Mouse (Mus musculus): ENCODE measurements around the gene Ahsa1.
"Not testable (repeated sequence)": the region's sequence is repeated elsewhere in the genome, so short reads cannot be mapped to it uniquely, and the experiment has no call there.

Gene Ahsa1

DNA sequence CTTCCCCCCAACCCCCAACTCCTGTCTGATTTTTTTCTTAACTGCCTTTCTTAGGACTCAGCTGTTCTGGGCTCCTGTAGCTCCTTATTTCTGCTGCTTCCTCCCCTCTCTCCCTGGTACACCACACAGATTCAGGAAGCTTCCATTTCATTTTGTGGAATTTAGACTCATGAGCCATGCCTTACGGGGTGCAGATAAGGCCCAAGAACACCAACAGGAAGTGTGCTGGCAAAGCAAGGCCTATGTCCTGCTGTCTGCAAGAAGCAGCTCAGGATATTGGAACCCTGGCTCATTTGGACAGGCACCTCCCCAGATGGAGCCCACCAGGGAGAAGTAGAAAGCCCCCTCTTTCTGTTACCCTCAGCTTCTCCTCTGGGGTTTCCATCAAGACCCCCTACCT lies 15.5 kb downstream of the Ahsa1 start:
- in situ Hi-C loops (cut with MboI) = no loop called here

DNA sequence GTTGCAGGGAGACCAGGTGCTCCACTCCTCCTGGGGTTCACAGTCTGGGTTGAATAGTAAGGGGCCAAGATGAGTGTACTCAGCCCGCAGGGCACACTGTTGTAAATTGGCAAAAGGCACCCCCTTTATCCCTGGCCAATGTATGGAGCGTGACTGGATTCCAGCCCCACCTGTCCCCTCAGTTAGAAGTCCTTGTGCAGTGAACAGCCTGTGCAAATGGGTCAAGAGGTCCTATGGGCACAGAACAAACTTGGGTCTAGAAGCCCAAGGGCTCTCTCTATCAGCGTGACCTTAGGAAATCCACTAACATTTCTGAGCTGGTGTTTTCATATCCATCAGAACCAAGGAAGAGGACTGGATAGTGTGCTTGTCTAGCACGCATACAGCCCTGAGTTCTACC lies 16.5 kb downstream of the Ahsa1 start:
- in situ Hi-C loops (cut with MboI) = no loop called here

DNA sequence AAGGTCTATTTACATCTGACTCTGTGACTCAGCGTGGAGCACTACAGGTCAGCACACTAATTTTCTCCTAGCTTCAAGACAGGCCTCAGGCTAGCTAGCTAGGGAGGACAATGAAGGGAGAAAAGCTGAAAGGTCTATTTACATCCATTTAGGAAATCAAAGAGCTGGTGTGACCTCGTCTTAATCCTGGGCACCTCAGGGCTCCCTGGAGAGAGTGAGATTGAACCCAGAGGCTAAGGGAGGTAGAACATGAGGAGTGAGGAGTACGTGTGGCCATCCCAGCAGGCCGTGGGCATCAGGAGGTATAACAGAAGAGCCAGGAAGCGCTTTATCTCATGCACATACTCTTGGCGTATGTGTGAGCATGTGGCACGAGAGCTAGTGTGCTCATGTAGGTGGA lies 17.4 kb downstream of the Ahsa1 start:
- in situ Hi-C loops (cut with MboI) = no loop called here

DNA sequence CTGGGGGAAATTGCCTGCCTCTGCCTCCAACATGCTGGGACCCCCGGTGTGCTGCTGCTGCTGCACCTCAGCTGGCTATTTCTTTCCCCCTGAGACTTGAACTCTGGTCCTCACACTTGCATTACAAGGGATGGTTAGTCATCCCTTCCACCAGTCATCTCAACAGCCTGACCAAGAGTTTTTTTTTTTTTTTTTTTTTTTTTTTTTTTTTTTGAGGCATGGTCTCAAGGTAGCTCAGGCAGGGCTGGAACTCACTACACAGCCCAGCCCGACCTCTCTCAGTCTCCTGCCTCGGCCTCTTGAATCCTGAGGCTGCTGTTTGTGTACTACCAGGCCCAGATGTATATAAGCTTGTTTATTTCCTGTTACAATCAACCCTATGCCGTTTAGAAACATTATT lies 18.0 kb downstream of the Ahsa1 start:
- in situ Hi-C loops (cut with MboI) = no loop called here

DNA sequence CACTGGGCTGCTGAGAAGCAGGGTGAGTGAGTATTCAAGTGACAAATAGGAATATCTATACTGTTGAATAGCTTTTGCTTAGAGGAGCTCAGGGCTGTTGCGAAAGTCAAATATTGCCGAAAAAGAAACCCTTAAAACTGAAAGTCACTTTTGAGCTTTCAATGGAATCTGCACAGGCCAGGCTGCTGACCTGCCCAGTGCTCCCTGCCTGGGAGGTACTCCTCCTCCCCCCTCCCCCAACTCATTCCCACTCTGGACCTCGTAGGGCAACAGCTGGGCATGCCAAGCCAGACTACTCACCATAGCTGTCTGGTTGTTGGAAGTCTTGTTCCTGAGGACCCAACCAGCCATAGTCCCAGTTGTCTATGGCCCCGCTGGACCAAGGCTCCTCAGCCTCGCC lies 18.4 kb downstream of the Ahsa1 start:
- in situ Hi-C loops (cut with MboI) = no loop called here

DNA sequence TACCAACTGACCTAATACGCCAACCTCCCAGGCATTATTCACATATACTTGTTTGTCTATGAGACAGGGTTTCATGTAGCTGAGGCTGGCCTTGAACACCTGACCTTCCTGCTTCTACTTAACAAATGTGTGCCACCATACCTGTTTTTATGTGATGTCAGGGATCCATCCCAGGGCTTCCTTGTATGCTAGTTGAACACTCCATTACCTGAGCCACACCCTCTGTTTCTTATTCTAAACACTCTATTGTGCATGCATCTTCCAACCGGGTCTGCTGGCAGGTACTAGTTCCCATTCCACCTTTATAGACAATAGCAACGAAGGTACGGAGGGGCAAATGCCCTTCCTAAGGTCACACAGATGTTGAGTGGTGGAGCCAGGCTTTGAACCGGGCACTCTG lies 22.8 kb downstream of the Ahsa1 start:
- in situ Hi-C loops (cut with MboI) = no loop called here

DNA sequence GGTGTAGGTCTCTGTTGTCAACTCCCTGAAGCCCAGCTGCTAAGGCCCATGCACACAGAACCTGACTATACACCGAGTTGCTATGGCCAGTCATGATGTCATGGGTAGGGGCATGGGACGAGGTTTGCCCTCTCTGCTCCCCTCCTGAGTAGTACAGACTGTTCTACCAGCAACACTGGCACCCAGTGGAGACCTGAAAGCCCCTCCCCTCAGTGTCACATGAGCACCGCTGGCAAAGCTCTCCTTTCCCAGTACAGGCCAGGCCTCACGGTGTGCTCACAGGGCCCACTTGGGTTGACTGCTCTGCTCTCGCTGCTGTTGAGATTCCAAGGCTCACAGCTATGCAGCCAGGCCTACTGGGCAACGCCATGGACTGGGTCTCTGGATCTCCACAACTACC lies 27.7 kb downstream of the Ahsa1 start:
- in situ Hi-C loops (cut with MboI) = no loop called here

DNA sequence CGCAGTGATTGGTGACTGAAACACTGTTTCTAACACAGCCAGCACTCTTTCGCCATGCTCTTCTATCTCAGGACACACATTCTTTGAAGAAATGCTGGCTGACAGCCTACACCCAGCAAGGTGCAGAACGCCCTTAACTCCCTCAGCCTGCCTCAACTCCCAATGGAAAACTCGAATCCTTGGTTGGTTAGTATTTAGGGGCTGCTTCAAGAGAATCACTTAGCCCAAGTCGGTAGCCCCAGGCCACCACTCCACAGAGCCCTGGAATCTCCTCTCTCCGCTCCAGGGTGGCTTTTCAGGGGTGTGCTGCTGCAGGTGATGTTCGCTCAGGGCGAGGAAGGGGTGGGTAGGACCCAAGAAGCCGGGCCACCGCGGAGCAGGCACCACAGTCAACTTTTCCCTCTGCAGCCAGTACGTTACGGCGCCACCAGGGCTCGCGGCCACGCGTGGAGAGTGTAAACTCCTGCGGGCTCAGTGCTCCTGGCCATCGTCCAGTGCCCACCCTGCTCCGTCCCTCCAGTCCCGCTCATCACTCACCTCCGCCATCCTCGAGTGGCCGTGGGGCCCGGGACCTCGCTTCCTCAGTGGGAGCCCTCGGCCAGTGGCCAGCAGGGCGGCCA lies 32.9 kb downstream of the Ahsa1 start:
- in situ Hi-C loops (cut with MboI) = no loop called here

DNA sequence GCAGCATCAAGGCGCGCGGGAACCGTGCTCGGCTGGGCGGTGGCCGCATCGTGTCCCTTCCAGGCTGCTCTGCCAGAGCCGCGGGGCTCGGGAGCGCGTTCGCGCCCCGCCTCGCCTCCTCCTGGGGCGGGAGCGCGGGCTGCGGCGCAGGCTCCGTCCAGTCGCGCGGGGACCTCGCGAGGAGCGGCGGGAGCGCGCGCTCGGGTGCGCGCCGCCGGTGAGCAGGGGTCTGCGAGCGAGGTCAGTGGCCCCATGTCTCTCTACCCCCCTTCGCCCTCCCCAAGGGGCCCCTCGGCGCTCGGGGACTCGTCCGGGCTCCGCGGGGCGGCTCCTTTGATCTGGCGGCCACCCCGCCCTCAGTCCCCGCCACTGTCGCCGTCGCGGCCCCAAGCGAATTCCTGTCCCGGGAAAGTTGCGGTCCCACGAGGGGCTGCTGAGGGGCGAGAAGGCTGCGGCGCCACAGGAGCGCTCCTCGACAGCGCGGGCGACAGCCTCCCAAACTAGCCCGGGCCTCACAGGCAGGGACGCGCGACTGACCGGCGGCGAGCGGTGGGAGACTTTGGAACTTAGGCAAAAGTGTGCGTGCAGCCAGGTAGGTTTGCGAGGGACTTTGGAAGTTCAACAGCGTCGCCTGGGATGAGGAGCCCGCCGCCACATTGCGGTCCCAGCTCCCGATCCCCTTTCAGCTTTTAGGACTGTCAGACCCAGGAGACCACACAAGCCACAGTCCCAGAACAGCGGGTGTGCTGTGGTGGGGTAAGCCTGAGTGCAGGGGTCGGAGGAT lies 33.6 kb downstream of the Ahsa1 start, which contains the start of gene Ism2:
Gene Ism2, minus strand, starts transcription at position 49 of the 784 bp plus-strand sequence.
- in situ Hi-C loops (cut with MboI) = no loop called here

DNA sequence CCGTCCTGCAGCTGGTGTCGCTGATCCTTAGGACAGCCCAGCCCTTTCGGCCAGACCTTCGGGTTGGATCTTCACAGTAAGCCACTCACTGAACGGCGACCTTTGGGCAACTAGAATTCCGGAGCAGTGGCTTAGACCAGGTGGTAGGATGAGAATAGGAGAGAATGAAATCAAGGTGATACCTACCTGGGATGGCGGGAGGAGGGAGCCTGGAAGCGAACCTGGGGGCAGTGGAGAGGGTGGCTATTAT lies 34.1 kb downstream of the Ahsa1 start:
- in situ Hi-C loops (cut with MboI) = no loop called here

DNA sequence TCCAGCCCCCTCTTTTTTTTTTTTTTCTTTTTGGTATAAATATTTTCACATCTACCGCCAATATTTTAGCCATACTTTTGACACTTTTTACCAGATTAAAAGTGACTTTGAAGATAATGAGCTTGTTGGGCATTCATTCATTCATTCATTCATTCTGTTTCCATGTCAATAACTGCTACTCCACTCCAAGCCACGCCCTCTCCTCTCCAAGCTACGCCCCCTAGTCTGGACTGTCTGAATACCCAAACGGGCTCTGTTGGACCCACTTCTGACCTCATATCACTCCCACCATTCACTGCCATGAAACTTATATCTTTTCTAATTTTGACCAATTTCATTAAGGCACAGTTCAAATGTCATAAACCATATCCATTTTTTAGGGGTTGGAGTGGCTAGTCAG lies 34.9 kb downstream of the Ahsa1 start:
- in situ Hi-C loops (cut with MboI) = no loop called here

DNA sequence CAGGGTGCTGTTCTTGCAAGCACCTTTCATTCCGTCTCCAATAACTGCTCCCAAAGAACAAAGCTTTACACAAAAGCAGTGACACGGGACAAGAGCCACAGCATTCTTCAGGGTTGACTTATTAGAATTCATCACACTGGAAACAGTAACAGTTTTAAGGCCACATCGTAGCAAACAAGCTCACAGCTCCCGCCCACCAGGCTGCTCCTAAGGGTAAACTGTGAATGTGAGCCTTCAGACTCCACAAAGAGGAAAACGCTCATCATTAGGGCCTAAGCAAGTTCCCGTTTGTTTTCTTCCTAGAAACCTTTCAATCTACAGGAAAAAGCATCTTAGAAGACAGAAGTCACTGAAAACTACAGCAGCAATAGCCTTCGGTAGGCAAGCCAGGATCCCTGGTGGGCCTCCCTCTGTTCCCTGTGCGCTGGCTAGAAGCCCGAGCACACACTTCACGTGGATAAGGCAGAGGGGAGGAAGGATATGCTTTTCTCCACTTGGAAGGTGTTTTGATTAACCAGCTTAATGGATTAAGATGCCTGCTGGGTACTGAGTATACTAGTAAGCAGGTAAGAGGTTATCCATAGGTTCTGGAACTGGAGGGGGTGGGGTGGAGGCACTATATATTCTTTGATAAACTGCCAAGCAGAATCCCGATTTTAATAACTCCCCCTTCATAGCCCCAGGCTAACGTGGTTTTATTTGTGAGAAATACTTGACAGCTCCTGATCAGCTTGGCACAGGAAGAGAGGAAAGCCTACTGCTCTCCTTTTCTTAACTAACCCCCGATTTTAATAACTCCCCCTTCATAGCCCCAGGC lies 39.7 kb downstream of the Ahsa1 start:
- in situ Hi-C loops (cut with MboI) = no loop called here

DNA sequence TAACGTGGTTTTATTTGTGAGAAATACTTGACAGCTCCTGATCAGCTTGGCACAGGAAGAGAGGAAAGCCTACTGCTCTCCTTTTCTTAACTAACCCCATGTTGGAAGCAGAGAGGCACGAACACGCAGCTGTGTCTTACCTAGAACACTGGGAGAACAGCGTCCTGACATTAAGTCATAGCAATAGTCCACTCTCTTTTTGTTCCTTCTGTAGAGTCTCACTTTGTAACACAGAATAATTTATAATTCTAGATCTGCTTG lies 40.2 kb downstream of the Ahsa1 start:
- in situ Hi-C loops (cut with MboI) = not testable (repeated sequence)

DNA sequence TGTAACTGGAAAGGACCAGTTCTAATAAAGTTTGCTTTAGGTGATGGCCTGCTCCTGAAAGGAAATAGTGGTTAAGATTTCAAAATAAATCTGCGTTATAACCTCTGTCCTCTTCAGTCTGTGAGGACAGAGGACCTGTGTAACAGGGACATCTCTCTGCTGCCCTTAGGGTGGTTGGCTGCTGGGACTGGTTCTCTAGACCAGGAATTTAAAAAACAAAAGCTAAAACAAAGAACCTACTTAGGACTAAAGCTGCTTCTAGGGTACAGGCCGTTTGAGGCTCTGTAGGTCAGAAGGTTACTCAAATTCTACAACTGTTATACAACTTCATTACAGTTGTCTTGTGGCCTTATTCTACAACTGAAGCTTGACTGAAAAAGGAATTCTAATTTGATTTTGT lies 46.8 kb downstream of the Ahsa1 start:
- in situ Hi-C loops (cut with MboI) = no loop called here

DNA sequence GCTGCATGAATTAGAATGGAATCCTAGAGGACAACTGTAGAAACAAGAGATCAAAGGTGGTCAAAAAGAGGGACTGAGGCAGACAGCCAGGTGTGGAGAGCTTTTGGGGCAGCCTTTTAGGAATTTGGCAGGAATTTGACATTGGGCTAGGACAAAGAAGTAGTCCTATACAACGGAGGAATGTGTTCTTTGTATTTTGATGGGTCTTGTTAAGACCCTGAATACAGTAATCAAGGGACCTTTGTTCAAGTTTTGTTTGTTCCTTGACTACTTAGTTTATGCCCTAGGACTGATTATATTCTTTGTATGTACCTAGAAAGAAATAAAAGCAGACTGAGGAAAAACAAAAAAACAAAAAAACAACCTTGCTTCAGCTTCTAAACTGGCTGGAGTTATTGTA lies 51.7 kb downstream of the Ahsa1 start:
- in situ Hi-C loops (cut with MboI) = no loop called here

DNA sequence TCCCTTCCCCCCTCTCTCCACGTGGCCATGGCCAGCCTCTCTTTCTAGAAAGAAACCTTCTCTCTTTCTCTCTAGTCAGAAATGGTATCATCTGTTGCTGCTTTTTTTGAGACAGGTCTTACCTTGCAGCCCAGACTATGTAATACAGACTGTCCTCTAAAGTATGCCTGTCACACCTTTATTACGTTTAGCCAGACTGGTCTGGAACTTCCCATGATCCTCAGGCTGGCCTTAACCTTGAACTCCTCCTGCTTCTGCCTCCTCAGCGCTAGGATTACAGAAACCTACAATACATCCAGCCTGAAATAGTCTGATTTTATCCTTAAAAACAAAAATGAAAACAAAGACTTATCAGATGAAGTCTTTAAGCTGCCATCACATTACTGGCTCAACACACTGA lies 53.0 kb downstream of the Ahsa1 start:
- in situ Hi-C loops (cut with MboI) = no loop called here
